Mouse (Mus musculus): ENCODE results near the gene Gm11444. TPM values are rescaled to one million over a fixed set of nuclear protein-coding genes. Genes with fewer than 3 reads are reported as not detected.

Gene Gm11444
- total RNA-seq, 2 experiments from 2014 or later = not detected

DNA sequence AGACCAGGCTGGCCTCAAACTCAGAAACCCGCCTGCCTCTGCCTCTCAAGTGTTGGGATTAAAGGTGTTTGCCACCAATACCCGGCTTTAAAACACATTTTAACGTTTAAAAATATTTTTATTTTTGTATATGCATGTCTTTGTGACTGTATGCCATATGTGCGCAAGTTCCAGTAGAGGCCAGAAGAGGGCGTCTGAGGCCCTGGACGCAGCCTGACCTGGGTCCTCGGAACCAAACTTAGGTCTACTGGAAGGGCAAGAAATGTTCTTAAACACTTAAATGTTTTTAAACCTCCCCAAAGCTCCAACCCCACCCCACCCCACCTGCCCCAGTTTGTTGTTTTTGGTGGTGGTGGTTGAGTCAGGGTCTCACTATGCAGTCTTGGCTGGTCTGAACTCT lies 14.2 kb upstream of the Gm11444 start:
- DNase-seq (ENCODE audit: low spot score) = no peak

GRCm38 (mm10) chr11:85857997-85858698 lies 8.0 kb upstream of the Gm11444 start:
- no peak for DNase-seq (ENCODE audit: low spot score)

DNA sequence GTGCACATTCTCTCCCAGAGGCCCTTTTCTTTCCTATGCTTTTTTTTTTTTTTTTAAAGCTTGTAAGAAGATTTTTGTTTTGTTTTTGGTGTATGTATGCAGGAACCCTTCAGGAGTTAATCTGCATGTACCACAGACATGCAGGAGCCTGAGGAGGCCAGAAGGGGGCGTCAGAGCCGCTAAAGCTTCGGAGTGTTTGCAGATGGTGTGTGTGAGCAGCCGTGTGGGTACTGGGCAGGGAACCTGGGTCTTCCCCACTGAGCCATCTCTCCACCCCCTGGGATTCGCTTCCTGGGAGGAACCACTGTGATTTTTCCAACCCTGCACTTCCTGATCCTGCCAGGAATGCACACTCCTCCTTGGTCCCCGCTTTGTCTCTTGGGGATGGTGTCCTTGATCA lies 625 bp upstream of the Gm11444 start:
- DNase-seq (ENCODE audit: low spot score) = no peak

DNA sequence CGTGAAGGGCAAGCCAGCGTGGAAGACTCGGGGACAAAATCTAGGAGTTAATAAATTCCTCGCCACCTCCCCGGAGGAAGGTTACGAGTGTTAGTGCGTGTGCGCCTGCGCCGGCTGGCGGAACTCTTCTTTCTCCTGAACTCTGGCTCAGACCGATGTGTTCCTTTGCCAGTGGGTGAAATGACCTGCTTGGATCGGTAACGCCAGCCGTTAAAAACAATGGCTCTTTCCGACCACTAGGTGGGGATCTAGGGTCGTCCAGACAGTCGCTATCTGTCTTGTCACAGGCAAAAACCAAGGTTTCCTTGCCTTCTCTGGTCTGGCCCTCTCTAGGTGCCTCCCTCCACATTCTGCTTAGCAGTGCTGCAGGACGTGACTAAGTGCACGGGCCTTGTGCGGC lies 1.1 kb downstream of the Gm11444 start:
- DNase-seq (ENCODE audit: low spot score) = peak; percentile 83

GRCm38 (mm10) chr11:85846509-85846908 lies 3.6 kb downstream of the Gm11444 start:
- peak; percentile 57 for DNase-seq (ENCODE audit: low spot score)

GRCm38 (mm10) chr11:85845921-85846320 lies 4.2 kb downstream of the Gm11444 start:
- peak; percentile 58 for DNase-seq (ENCODE audit: low spot score)

DNA sequence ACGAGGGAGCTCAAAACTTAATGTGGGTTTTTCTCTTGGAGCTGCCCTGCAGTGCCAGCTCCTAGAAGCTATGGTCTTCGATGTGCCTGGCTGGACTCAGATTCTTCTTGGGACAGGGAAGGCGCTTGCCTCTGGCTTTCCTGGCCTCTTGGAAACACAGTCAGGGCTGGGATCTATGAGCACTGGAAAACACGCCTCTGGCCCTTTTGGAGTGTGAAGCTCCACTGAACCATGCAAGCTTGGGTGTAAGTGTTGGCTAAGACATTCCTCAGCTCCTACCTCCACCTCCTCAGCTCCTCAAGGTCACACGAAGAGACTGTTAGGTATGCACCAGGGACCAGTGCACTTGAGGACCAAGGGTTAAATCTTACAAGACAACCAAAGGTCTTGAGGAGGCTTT lies 5.2 kb downstream of the Gm11444 start:
- no peak for DNase-seq (ENCODE audit: low spot score)

DNA sequence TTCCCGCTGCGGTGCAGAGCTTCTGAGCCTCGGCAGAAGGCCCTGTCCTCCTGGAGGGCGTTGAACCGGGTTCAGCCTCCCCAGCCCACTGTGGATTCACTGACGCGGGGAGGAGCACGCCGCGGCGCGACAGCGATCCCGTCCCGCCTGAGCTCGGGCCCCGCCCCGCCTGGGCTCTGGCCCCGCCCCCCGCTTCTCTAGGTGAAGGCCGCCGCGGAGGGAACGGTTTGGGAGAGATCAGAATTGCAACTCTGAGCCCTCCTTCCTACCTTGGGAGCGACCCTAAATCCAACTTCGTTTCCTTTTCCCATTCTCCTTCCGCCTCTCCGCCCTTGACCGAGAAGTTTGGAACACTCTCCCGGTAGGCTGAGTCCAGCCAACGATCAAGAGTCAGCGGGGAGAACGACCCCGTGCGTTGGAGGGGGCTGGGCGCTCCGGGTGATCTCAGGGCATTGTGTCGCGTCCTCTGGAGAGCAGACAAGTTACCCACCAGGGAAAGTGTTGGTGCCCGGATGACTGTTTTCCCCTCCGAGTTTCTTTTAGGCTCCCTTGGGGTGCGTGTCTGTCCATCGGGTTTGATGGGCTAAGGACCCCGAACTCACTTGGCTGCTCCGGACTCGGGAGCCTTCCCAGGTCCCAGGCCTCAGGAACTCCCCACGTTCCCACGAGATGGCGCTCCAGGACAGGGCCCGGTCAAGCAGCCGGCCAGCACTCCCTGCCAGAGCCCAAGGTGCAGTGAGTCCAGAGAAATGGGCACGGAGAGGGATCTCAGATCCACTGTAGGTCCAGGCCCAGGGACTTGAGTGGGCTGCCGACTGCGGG lies 5.8 kb downstream of the Gm11444 start:
- DNase-seq (ENCODE audit: low spot score) = peak; percentile 91

DNA sequence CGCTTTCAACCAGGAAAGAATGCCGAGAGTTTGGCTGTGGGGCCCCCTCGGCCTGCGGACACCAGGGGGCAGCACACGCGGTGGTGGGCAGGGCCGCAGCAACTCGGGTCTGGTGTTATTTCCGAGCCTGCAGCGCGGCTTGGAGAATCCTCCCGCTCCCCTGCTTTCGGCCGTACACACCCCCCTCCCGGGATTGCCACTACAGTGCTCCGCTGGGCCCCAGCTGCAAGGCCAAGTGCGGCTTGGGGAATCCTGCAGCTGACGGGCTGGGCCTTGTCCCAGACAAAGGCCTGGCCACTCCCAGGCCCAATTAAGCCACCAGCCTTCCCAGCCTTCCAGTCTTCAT lies 6.8 kb downstream of the Gm11444 start:
- DNase-seq (ENCODE audit: low spot score) = peak; percentile 77

GRCm38 (mm10) chr11:85842596-85843346 lies 7.4 kb downstream of the Gm11444 start:
- DNase-seq (ENCODE audit: low spot score) = no peak

- DNase-seq (ENCODE audit: low spot score) = peak; percentile 66
Observed at GRCm38 (mm10) chr11:85841980-85842379, 8.2 kb downstream of the Gm11444 start.

GRCm38 (mm10) chr11:85841211-85841681 lies 8.9 kb downstream of the Gm11444 start:
- no peak for DNase-seq (ENCODE audit: low spot score)

- DNase-seq (ENCODE audit: low spot score) = no peak
Observed at GRCm38 (mm10) chr11:85840803-85841145, 9.4 kb downstream of the Gm11444 start.

- DNase-seq (ENCODE audit: low spot score) = no peak
Observed at GRCm38 (mm10) chr11:85840031-85840802, 9.9 kb downstream of the Gm11444 start.

- no peak for DNase-seq (ENCODE audit: low spot score)
Observed at GRCm38 (mm10) chr11:85839258-85840030, 10.7 kb downstream of the Gm11444 start.

DNA sequence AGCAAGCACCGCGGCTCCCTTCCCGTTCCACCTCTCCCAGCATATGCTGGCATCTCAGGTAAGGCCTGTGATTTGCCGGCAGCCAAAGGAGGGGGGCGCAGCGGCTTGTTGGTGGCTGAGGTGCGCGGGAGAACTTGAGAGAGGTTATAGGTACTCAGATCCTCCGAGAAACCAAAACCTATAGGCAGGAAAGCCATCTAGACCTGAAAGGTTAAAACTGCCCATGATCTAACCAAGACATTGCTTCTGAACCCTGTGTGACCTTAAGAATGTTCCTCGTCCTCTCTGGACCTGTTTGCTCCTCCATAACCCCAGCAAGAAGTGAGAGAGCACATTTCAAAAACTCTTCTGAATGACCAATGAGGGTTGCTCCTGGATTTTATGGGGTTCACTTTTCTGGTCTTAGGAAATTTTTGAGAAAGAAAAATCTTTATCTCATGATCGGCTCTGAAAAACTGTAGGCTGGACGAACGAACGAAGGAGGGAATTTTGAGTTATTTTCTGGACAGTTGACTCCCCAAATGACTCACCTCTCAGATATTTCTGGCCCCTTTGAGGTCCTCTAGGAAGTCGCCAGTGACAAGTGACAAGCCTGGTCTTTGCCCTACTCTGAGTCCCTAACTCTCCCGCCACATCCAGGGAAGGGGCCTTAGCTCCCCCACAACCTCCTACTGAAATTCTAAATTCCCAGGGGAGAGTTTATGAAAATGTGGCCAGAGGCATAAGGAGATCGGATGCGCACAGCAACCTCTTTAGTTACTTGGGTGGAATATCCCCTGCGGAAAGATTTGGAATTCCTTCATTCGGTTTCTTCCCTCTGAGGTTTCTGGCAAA lies 11.5 kb downstream of the Gm11444 start:
- no peak for DNase-seq (ENCODE audit: low spot score)

- DNase-seq (ENCODE audit: low spot score) = no peak
Observed at GRCm38 (mm10) chr11:85837648-85838423, 12.3 kb downstream of the Gm11444 start.

DNA sequence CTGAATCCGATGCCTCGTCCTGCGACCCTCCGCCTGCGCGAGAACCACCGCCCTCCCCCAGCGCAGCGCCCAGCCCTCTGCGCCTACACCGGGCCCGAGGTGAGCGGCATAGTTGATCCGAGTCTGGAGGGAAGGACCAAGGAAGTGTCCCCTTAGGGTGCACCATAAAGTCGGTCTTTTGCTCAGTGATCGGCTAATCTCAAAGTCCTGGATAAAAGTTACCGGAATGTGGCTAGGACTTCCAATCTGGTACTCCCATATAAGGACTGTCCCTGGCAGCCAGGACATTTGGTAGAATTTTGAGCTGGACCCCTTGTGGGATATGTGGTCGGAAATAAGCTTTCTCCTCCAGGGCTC lies 12.9 kb downstream of the Gm11444 start:
- DNase-seq (ENCODE audit: low spot score) = no peak
